Mouse (Mus musculus): ENCODE results near the gene Pcbp1.
A peak's percentile ranks its signal among the peaks of the same experiment; 100 is the strongest.
"Not testable (repeated sequence)": the region's sequence is repeated elsewhere in the genome, so short reads cannot be mapped to it uniquely, and the experiment has no call there.

Pcbp1 gene

DNA sequence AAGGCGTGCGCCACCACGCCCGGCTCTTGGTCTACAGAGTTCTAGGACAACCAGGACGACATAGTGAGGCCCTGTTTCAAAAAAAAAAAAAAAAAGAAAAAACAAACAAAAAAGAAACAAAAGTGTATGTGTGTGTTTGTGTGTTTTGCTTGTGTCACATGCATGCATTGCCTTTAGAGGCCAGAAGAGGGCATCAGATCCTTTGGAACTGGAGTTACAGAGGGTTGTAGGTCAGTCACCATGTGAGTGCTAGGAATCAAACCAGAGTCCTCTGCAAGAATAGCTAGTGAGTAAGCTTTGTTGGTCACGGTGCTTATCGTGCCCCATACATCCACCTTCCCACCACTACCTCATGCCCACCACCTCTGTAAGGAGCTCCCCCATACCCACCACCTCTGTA is 31.4 kb downstream of the Pcbp1 start:
- no peak for DNase-seq (ENCODE audit: low spot score)

GRCm38 (mm10) chr6:86493469-86494263 is 32.5 kb downstream of the Pcbp1 start:
- no peak for DNase-seq (ENCODE audit: low spot score)

- not testable (repeated sequence) for DNase-seq (ENCODE audit: low spot score)
Observed at GRCm38 (mm10) chr6:86490413-86490812, 35.7 kb downstream of the Pcbp1 start.

- no peak for DNase-seq (ENCODE audit: low spot score)
Observed at GRCm38 (mm10) chr6:86489945-86490344, 36.2 kb downstream of the Pcbp1 start.

GRCm38 (mm10) chr6:86488149-86488485 is 38.0 kb downstream of the Pcbp1 start:
- DNase-seq (ENCODE audit: low spot score): peak; percentile 27

DNA sequence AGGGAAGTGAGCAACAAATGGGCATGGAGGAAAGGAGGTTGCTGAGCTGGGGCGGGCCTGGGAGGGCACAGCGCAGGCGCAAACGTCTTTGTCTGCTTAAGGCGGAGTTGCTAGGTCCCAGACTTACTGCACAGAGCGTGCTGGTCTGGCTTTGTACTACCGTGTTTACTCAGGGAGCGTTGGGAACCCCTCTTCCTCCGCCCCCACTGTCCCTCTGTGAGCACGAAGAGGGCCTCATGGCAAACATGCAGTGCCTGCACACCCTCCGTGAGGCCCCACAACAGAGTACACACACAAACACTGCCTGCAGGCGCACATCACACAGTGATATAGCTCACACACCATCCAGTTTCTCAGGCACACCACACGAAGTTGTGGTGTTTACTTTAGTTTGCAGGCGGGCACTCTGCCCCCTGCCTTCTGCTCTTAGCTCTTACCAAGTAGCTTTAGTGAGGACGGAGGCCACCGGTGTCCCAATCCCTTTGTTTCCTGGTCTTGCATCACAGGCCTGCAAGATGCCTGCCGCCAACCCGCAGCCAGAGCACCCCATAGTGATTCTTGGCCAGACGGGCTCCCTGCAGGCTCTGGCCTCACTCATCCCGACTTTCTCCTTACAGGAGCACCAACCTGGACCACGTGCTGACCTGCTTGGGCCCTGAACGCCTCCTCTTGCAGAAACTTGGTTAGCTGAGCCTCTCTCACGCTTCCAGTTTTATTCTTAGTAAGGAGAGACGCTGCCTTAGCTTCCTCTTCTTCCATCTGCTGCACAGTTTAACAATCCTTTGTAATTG is 38.6 kb downstream of the Pcbp1 start:
- peak; percentile 93 for DNase-seq (ENCODE audit: low spot score)

GRCm38 (mm10) chr6:86485943-86486640 is 40.0 kb downstream of the Pcbp1 start:
- DNase-seq (ENCODE audit: low spot score): no peak

GRCm38 (mm10) chr6:86481871-86482270 is 44.2 kb downstream of the Pcbp1 start:
- DNase-seq (ENCODE audit: low spot score): no peak

DNA sequence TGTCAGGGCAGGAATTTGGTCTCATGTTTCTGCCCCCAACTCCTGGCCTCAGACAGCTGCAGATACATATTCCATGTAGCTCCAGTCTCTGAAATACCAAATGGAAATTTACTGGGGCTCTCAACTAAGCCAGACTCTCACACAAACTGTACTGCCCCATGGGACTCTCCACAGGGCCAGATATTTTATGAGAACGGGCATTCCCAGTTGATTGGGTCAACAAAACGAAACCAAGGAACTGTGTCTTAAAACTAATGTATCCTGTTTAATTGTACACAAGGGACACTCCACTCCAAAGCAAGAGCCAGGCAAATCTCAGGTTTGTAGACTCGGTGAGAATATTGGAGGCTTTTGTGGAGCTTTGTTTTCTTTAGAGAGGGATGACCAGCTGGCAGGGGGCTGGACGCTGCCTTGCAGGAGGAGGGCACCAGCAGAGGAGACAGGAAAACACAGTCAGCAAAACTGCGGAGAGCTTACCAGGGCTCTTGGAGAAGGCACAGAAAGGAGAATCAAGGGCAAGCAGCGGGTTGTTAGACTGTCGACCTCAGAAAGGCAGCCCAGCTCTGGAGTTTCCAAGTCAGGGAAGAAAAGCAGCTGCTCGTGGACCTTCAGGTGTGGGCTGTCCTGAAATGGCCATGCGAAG is 45.8 kb downstream of the Pcbp1 start:
- peak; percentile 42 for DNase-seq (ENCODE audit: low spot score)

GRCm38 (mm10) chr6:86479816-86480188 is 46.3 kb downstream of the Pcbp1 start:
- DNase-seq (ENCODE audit: low spot score): no peak

- DNase-seq (ENCODE audit: low spot score): peak; percentile 29
Observed at GRCm38 (mm10) chr6:86479311-86479710, 46.8 kb downstream of the Pcbp1 start.

- DNase-seq (ENCODE audit: low spot score): no peak
Observed at GRCm38 (mm10) chr6:86476931-86477330, 49.2 kb downstream of the Pcbp1 start.

GRCm38 (mm10) chr6:86475462-86476167 is 50.5 kb downstream of the Pcbp1 start:
- DNase-seq (ENCODE audit: low spot score): no peak

- DNase-seq (ENCODE audit: low spot score): no peak
Observed at GRCm38 (mm10) chr6:86474646-86475181, 51.4 kb downstream of the Pcbp1 start.
